In genomic region chr13:99091562-99092278, GRCm38 (mm10) we compare ENCODE assay signal across 9 mouse cellular contexts.
DNase-seq lines count a peak whose midpoint lies in the region; ATAC-seq and TF ChIP-seq lines count a peak whose summit lies in the region.
"Had no signal": no experiment of that assay in that cellular context is flagged by ENCODE, and none has a peak within 500 bp of the region (broad histone marks: within the 10 kb centered on the region; RNA-seq: fewer than 3 reads in every experiment).

No protein-coding gene starts in this region.

- no peaks in the 10 kb centered on the region; the same call in 1 of the 2 replicates for H3K4me1 ChIP-seq in liver, adult 2 months (ENCODE audit: control insufficient read depth, insufficient read depth, low read length)
- peaks cover 12% of the 10 kb centered on the region for H3K4me1 ChIP-seq in intestine, embryonic 16.5 days (ENCODE audit: control insufficient read depth, insufficient read depth, low read length)
- H3K4me1 ChIP-seq in liver, embryonic 13.5 days (replicated peaks): peaks cover 20% of the 10 kb centered on the region

- peak overlapping the region; percentile 70 for H3K27ac ChIP-seq in gastrocnemius, adult 2 months
- no peak overlapping the region for H3K27ac ChIP-seq in liver, adult 2 months (replicated peaks; ENCODE audit: insufficient read depth, low read depth, low read length)
- H3K27ac ChIP-seq in intestine, embryonic 16.5 days (ENCODE audit: low read length): peak overlapping the region; percentile 42; the same call in 1 of the 2 replicates
- peak overlapping the region; percentile 31 for H3K27ac ChIP-seq in liver, embryonic 13.5 days

- H3K27me3 ChIP-seq in liver, adult 2 months (ENCODE audit: control insufficient read depth, insufficient read depth, low read length): no peaks in the 10 kb centered on the region
- no peaks in the 10 kb centered on the region for H3K27me3 ChIP-seq in intestine, embryonic 16.5 days (replicated peaks; ENCODE audit: control insufficient read depth, insufficient read depth, low read length)
- no peaks in the 10 kb centered on the region for H3K27me3 ChIP-seq in liver, embryonic 13.5 days

- H3K4me3 ChIP-seq in gastrocnemius, adult 2 months: no peak overlapping the region
- no peak overlapping the region for H3K4me3 ChIP-seq in liver, adult 2 months (ENCODE audit: insufficient read depth, low read depth, low read length)
- H3K4me3 ChIP-seq in intestine, embryonic 16.5 days (ENCODE audit: low read length): no peak overlapping the region
- H3K4me3 ChIP-seq in liver, embryonic 13.5 days (replicated peaks): no peak overlapping the region

- H3K79me2 ChIP-seq in liver, adult 2 months (ENCODE audit: control insufficient read depth, insufficient read depth, low read length): no peaks in the 10 kb centered on the region

- WGBS in liver, adult 2 months: 41% methylated on average over 7 of the region's 7 CpGs
- 53% methylated on average over 7 of the region's 7 CpGs for WGBS in intestine, embryonic 16.5 days
- 52% methylated on average over 7 of the region's 7 CpGs for WGBS in liver, embryonic 13.5 days (ENCODE audit: insufficient replicate concordance)

- H3K9me3 ChIP-seq in intestine, embryonic 16.5 days (ENCODE audit: control insufficient read depth, low read length): no peaks in the 10 kb centered on the region
- no peaks in the 10 kb centered on the region for H3K9me3 ChIP-seq in liver, embryonic 13.5 days (replicated peaks)

- no peak for TF ChIP-seq POLR2A in liver, adult 2 months (IDR thresholded peaks at IDR 0.05; ENCODE audit: extremely low read depth, insufficient read depth, low read length)

- peak; percentile 63 for ATAC-seq in intestine, embryonic 16.5 days
- ATAC-seq in liver, embryonic 13.5 days (ENCODE audit: low read depth): peak; percentile 20; the same call in 1 of the 2 replicates

- H3K36me3 ChIP-seq in liver, adult 2 months (ENCODE audit: control insufficient read depth, insufficient read depth, low read length): no peaks in the 10 kb centered on the region
- no peaks in the 10 kb centered on the region for H3K36me3 ChIP-seq in intestine, embryonic 16.5 days (ENCODE audit: control insufficient read depth, insufficient read depth, low read length)
- H3K36me3 ChIP-seq in liver, embryonic 13.5 days: no peaks in the 10 kb centered on the region

- TF ChIP-seq CTCF in gastrocnemius, adult 2 months (IDR thresholded peaks at IDR 0.05): no peak
- no peak for TF ChIP-seq CTCF in liver, adult 2 months (IDR thresholded peaks at IDR 0.05; ENCODE audit: low read depth, low read length)

- intact Hi-C loops in gastrocnemius, adult 2 months (cut with DNase I): loop anchor here (5.0 to 10.0 kb wide), 2 partner anchors 167 to 199 kb away; partner anchors contain the start of gene Tnpo1
- intact Hi-C loops in gastrocnemius, postnatal 14 days (cut with DNase I; ENCODE audit: low total_unique reads): loop anchor here (10.0 kb wide), 1 partner anchor 217 kb away; no protein-coding TSS in a partner anchor

- H3K9ac ChIP-seq in liver, adult 2 months (ENCODE audit: low read depth, low read length): no peak overlapping the region
- no peak overlapping the region for H3K9ac ChIP-seq in intestine, embryonic 16.5 days (ENCODE audit: low read depth, low read length)
- no peak overlapping the region for H3K9ac ChIP-seq in liver, embryonic 13.5 days

- no peak overlapping the region for H3K4me2 ChIP-seq in intestine, embryonic 16.5 days (ENCODE audit: low read depth, low read length)
- no peak overlapping the region for H3K4me2 ChIP-seq in liver, embryonic 13.5 days

- no peak for DNase-seq in gastrocnemius, adult 2 months
- no peak for DNase-seq in gastrocnemius, adult 8-10 months (ENCODE audit: low spot score in 2 of 2)
- DNase-seq in liver, adult 2 months (ENCODE audit: extremely low read depth, low read depth, low spot score): peak; percentile 42
- no peak for DNase-seq in liver
- DNase-seq in liver, embryonic 13.5 days: no peak
- DNase-seq in cerebellum, adult 9-10 months: no peak
- DNase-seq in gastrocnemius, postnatal 14 days: no peak
- DNase-seq: cerebellum, adult 11 months had no signal
